Mouse (Mus musculus): ENCODE data around the gene Hyal1.

Hyal1 gene

GRCm38 (mm10) chr9:107576357-107577107 lies at the start of gene Hyal1:
Gene Hyal1 (plus strand): TSS chr9:107576927.
- DNase-seq: no peak

GRCm38 (mm10) chr9:107533791-107534407 lies 42.8 kb upstream of the Hyal1 start, which contains the start of gene Tmem115:
Gene Tmem115 (plus strand): TSS chr9:107533945.
- peak; percentile 98 for DNase-seq

- DNase-seq: no peak
These were observed 42.1 kb upstream of the Hyal1 start for GRCm38 (mm10) chr9:107534408-107535202.

- DNase-seq: no peak
These were observed 38.5 kb upstream of the Hyal1 start for GRCm38 (mm10) chr9:107538231-107538630.

- DNase-seq: no peak
These were observed 38.0 kb upstream of the Hyal1 start for GRCm38 (mm10) chr9:107538711-107539110.

GRCm38 (mm10) chr9:107539940-107540339 lies 36.8 kb upstream of the Hyal1 start:
- no peak for DNase-seq

- DNase-seq: no peak
These were observed 36.3 kb upstream of the Hyal1 start for GRCm38 (mm10) chr9:107540420-107540819.

- no peak for DNase-seq
These were observed 35.7 kb upstream of the Hyal1 start for GRCm38 (mm10) chr9:107541005-107541404.

GRCm38 (mm10) chr9:107541474-107542351 lies 35.0 kb upstream of the Hyal1 start, which contains the start of the genes Cyb561d2 and Nprl2:
Gene Cyb561d2 (minus strand): TSS chr9:107542193.
Gene Nprl2 (plus strand): TSS chr9:107542226.
- peak; percentile 96 for DNase-seq

- no peak for DNase-seq
These were observed 34.4 kb upstream of the Hyal1 start for GRCm38 (mm10) chr9:107542352-107542686.

- DNase-seq: no peak
These were observed 34.0 kb upstream of the Hyal1 start for GRCm38 (mm10) chr9:107542721-107543120.

- no peak for DNase-seq
These were observed 33.4 kb upstream of the Hyal1 start for GRCm38 (mm10) chr9:107543299-107543698.

- DNase-seq: no peak
These were observed 32.5 kb upstream of the Hyal1 start for GRCm38 (mm10) chr9:107544196-107544700.

GRCm38 (mm10) chr9:107544729-107545128 lies 32.0 kb upstream of the Hyal1 start:
- DNase-seq: no peak

- DNase-seq: no peak
These were observed 31.5 kb upstream of the Hyal1 start for GRCm38 (mm10) chr9:107545199-107545598.

- peak; percentile 53 for DNase-seq
These were observed 31.1 kb upstream of the Hyal1 start for GRCm38 (mm10) chr9:107545602-107546001.

GRCm38 (mm10) chr9:107547026-107547425 lies 29.7 kb upstream of the Hyal1 start, which contains the start of gene Zmynd10:
Gene Zmynd10 (plus strand): TSS chr9:107547298.
- DNase-seq: peak; percentile 92

- DNase-seq: no peak
These were observed 28.8 kb upstream of the Hyal1 start for GRCm38 (mm10) chr9:107547957-107548356.

GRCm38 (mm10) chr9:107548820-107549219 lies 27.9 kb upstream of the Hyal1 start:
- DNase-seq: no peak

GRCm38 (mm10) chr9:107549297-107550074 lies 27.2 kb upstream of the Hyal1 start:
- DNase-seq: no peak

GRCm38 (mm10) chr9:107550491-107551116 lies 26.1 kb upstream of the Hyal1 start:
- no peak for DNase-seq

All from right cerebral cortex, adult 18-20 months (tissue).